Mouse (Mus musculus) T-helper 2 cell (primary cell): ENCODE measurements around the gene Cacna1h.

Experiments used
- in situ Hi-C: fragments of 300-600 bp; cut with MboI, MseI; formaldehyde crosslinking; loops from one replicate; pipeline ENCODE4 v1.15.1; 2025; ENCODE audit warnings: high pct_unique_total_duplicates

Gene Cacna1h

GRCm38 (mm10) chr17:25409621-25410020, 24.0 kb downstream of the Cacna1h start:
- in situ Hi-C loops, result no loop called here

- in situ Hi-C loops, result no loop called here
These were observed 25.1 kb downstream of the Cacna1h start for GRCm38 (mm10) chr17:25408302-25408999.

GRCm38 (mm10) chr17:25407352-25407751, 26.2 kb downstream of the Cacna1h start:
- in situ Hi-C loops, result no loop called here

GRCm38 (mm10) chr17:25406011-25406441, 27.6 kb downstream of the Cacna1h start:
- in situ Hi-C loops, result no loop called here

- in situ Hi-C loops, result no loop called here
These were observed 28.2 kb downstream of the Cacna1h start for GRCm38 (mm10) chr17:25405224-25405895.

GRCm38 (mm10) chr17:25404190-25404589, 29.4 kb downstream of the Cacna1h start:
- in situ Hi-C loops, result no loop called here

- in situ Hi-C loops, result no loop called here
These were observed 31.4 kb downstream of the Cacna1h start for GRCm38 (mm10) chr17:25402224-25402623.

GRCm38 (mm10) chr17:25401491-25401890, 32.1 kb downstream of the Cacna1h start:
- in situ Hi-C loops, result no loop called here

- in situ Hi-C loops, result no loop called here
These were observed 33.1 kb downstream of the Cacna1h start for GRCm38 (mm10) chr17:25400443-25400842.

GRCm38 (mm10) chr17:25398520-25398838, 35.1 kb downstream of the Cacna1h start:
- in situ Hi-C loops, result loop anchor here (10.0 kb wide), 1 partner anchor 76 kb away; no protein-coding TSS in a partner anchor

GRCm38 (mm10) chr17:25397804-25398519, 35.6 kb downstream of the Cacna1h start:
- in situ Hi-C loops, result loop anchor here (10.0 kb wide), 1 partner anchor 77 kb away; no protein-coding TSS in a partner anchor

GRCm38 (mm10) chr17:25394526-25394925, 39.1 kb downstream of the Cacna1h start:
- in situ Hi-C loops, result loop anchor here (5.0 to 10.0 kb wide), 2 partner anchors 80 to 303 kb away; no protein-coding TSS in a partner anchor

- in situ Hi-C loops, result no loop called here
These were observed 59.6 kb downstream of the Cacna1h start for GRCm38 (mm10) chr17:25374011-25374410.

GRCm38 (mm10) chr17:25372491-25372890, 61.1 kb downstream of the Cacna1h start:
- in situ Hi-C loops, result no loop called here

- in situ Hi-C loops, result loop anchor here (5.0 kb wide), 1 partner anchor 37 kb away; no protein-coding TSS in a partner anchor
These were observed 64.6 kb downstream of the Cacna1h start, which contains the start of gene Tpsg1 for GRCm38 (mm10) chr17:25368973-25369372. Gene Tpsg1, plus strand, starts transcription at chr17:25369273.

GRCm38 (mm10) chr17:25366005-25366404, 67.6 kb downstream of the Cacna1h start, which contains the start of gene Tpsb2:
Gene Tpsb2, plus strand, starts transcription at chr17:25366305.
- in situ Hi-C loops, result loop anchor here (5.0 kb wide), 1 partner anchor 34 kb away; no protein-coding TSS in a partner anchor

GRCm38 (mm10) chr17:25363726-25364125, 69.9 kb downstream of the Cacna1h start:
- in situ Hi-C loops, result no loop called here

GRCm38 (mm10) chr17:25361291-25361690, 72.3 kb downstream of the Cacna1h start:
- in situ Hi-C loops, result no loop called here

GRCm38 (mm10) chr17:25345462-25345861, 88.1 kb downstream of the Cacna1h start, which contains the start of gene Tpsab1:
Gene Tpsab1, minus strand, starts transcription at chr17:25345562.
- in situ Hi-C loops, result no loop called here

GRCm38 (mm10) chr17:25341490-25341889, 92.1 kb downstream of the Cacna1h start:
- in situ Hi-C loops, result no loop called here

- in situ Hi-C loops, result no loop called here
These were observed 93.6 kb downstream of the Cacna1h start for GRCm38 (mm10) chr17:25340003-25340402.

- in situ Hi-C loops, result no loop called here
These were observed 95.4 kb downstream of the Cacna1h start for GRCm38 (mm10) chr17:25338218-25338617.
